Mouse (Mus musculus) embryonic facial prominence, embryonic 13.5 days (tissue): ENCODE data around the gene Nptn. TPM values are rescaled to one million over a fixed set of nuclear protein-coding genes. Genes with fewer than 3 reads are reported as not detected.

Experiments used
- ATAC-seq: fragments of 200-750 bp; cut with Nextera tagmentation; 2 replicates; pipeline ENCODE4 v1.8.0; 2017; ENCODE audit warnings: low read depth; ENCODE audit not compliant: insufficient number of reproducible peaks, insufficient read depth, low FRiP score, low TSS enrichment
- H3K27ac ChIP-seq: fragments of 300-500 bp; sonication (generic); 2 replicates; pipeline ENCODE4 v1.5.1; 2015; ENCODE audit warnings: moderate library complexity, mild to moderate bottlenecking, inconsistent platforms
- H3K27me3 ChIP-seq: fragments of 300-500 bp; sonication (generic); 2 replicates; pipeline ENCODE4 v1.6.1; 2015; ENCODE audit warnings: mild to moderate bottlenecking, inconsistent platforms
- H3K36me3 ChIP-seq: fragments of 300-500 bp; sonication (generic); 2 replicates; pipeline ENCODE4 v1.6.1; 2015; ENCODE audit warnings: mild to moderate bottlenecking, inconsistent platforms
- H3K4me1 ChIP-seq: fragments of 300-500 bp; sonication (generic); 2 replicates; pipeline ENCODE4 v1.6.1; 2015; ENCODE audit warnings: inconsistent platforms
- H3K4me2 ChIP-seq: fragments of 300-500 bp; sonication (generic); 2 replicates; pipeline ENCODE4 v1.6.1; 2015; ENCODE audit warnings: moderate library complexity, mild to moderate bottlenecking, inconsistent platforms
- H3K4me3 ChIP-seq: fragments of 300-500 bp; sonication (generic); 2 replicates; pipeline ENCODE4 v1.5.1; 2015; ENCODE audit warnings: mild to moderate bottlenecking, inconsistent platforms
- H3K9ac ChIP-seq: fragments of 300-500 bp; sonication (generic); 2 replicates; pipeline ENCODE4 v1.6.1; 2015; ENCODE audit warnings: mild to moderate bottlenecking, inconsistent platforms
- H3K9me3 ChIP-seq: fragments of 300-500 bp; sonication (generic); 2 replicates; pipeline ENCODE4 v1.6.1; 2016; ENCODE audit warnings: inconsistent platforms
- WGBS: fragments of 180-500 bp; shearing (Covaris S2); methylation state at CpG from one replicate; pipeline ENCODE4 v1.1.7; 2015; ENCODE audit warnings: mixed read lengths; 5-methylcytosine and 5-hydroxymethylcytosine counted together
- polyA plus RNA-seq: library from polyadenylated mRNA; unstranded; fragments of >200 nt; fragmentation: Nextera tagmentation; extraction: Ambion mirVana; gene quantifications from 2 replicates; pipeline ENCODE4 v1.2.1, GENCODE M21; 2015

The Nptn gene
- polyA plus RNA-seq, 1 experiment from 2014 or later, result 106 TPM

GRCm38 (mm10) chr9:58672474-58672873 is 90.4 kb downstream of the Nptn start:
- no peak overlapping the region for H3K27ac ChIP-seq

DNA sequence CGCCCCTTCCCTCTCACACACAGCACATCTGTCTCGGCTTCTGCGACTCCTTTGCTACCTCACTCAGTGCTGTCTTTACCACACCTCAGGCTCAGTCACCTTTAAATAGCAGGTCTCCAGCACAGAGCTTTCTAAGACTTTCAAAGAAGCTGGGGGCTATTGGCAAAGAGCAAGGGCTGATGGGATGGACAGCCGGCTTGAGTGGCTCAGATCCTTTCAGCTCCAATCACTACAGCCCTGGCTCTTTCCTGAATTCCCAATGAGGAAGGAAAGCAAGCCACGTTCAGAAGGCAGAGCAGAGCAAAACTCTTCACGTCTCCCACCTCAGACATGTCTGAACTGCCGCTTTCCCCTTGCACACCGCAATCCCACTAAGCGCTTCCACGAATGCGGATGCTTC is 92.7 kb downstream of the Nptn start:
- no peaks in the 10 kb centered on the region for H3K36me3 ChIP-seq
- no peaks in the 10 kb centered on the region for H3K27me3 ChIP-seq
- H3K4me1 ChIP-seq, result peaks cover 7% of the 10 kb centered on the region; the same call in 1 of the 2 replicates
- no peak for ATAC-seq
- H3K27ac ChIP-seq, result no peak overlapping the region
- H3K4me3 ChIP-seq, result no peak overlapping the region
- H3K9ac ChIP-seq, result no peak overlapping the region
- no peak overlapping the region for H3K4me2 ChIP-seq
- 71% methylated on average over 11 of the region's 11 CpGs for WGBS
- H3K9me3 ChIP-seq, result no peaks in the 10 kb centered on the region

More at GRCm38 (mm10) chr9:58672474-58672873, 90.4 kb downstream of the Nptn start:
- ATAC-seq, result no peak
- Histone ChIP-seq H3K27me3 (no peaks in the 10 kb centered on the region), H3K4me3 (no peak overlapping the region), H3K9me3 (no peaks in the 10 kb centered on the region), H3K4me2 (no peak overlapping the region), H3K4me1 (peaks cover 7% of the 10 kb centered on the region; the same call in 1 of the 2 replicates), H3K9ac (no peak overlapping the region), H3K36me3 (no peaks in the 10 kb centered on the region)
- 33% methylated on average over 4 of the region's 4 CpGs for WGBS

DNA sequence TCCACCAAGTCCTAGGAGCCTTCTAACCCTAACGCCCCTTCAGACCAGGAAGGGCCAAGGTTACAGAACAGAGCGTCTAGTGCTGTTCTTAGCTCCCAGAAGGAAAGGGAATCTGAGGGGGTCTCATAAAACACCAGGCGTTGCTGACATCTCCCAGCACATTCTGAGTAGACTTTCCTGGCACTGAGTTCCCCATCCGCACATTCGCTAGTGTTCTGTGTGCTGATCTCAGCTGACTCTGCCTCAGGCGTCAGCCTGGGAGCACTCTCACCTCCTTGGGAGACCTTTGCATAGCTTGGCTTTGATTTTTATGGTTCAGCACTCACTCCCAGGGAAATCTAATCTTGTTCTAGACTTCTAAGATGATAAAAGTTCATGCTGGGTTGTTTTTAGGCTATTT is 93.3 kb downstream of the Nptn start:
- no peak for ATAC-seq
- Histone ChIP-seq H3K36me3 (no peaks in the 10 kb centered on the region), H3K4me3 (no peak overlapping the region), H3K4me2 (no peak overlapping the region), H3K4me1 (peaks cover 7% of the 10 kb centered on the region; the same call in 1 of the 2 replicates), H3K27ac (no peak overlapping the region), H3K9ac (no peak overlapping the region), H3K27me3 (no peaks in the 10 kb centered on the region), H3K9me3 (no peaks in the 10 kb centered on the region)
- WGBS, result 65% methylated on average over 6 of the region's 6 CpGs

DNA sequence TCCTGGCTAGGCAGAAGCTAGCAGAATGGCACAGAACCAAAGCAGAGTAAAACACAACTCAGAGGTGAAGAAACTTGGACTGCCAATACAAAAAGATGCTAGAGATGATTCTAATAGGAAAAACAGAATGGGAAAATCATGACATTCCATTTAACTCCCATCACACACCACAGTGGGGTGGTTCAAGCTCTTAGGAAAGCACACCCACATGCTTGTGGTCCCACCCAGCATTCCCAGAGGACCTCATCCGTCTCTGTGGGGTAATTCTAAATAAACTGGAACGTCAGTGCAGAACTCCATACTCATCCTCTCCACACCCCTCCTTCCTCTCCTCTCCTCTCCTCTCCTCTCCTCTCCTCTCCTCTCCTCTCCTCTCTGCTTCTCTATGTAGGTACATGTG is 99.4 kb downstream of the Nptn start:
- WGBS, result 54% methylated on average over 2 of the region's 2 CpGs
- Histone ChIP-seq H3K27me3 (no peaks in the 10 kb centered on the region), H3K36me3 (no peaks in the 10 kb centered on the region), H3K4me1 (no peaks in the 10 kb centered on the region), H3K9me3 (no peaks in the 10 kb centered on the region), H3K27ac (no peak overlapping the region), H3K9ac (no peak overlapping the region), H3K4me2 (no peak overlapping the region), H3K4me3 (no peak overlapping the region)
- no peak for ATAC-seq

GRCm38 (mm10) chr9:58682106-58682505 is 100.1 kb downstream of the Nptn start:
- Histone ChIP-seq H3K9ac (no peak overlapping the region), H3K27ac (no peak overlapping the region), H3K4me1 (no peaks in the 10 kb centered on the region), H3K4me2 (no peak overlapping the region), H3K4me3 (no peak overlapping the region), H3K36me3 (no peaks in the 10 kb centered on the region), H3K27me3 (no peaks in the 10 kb centered on the region), H3K9me3 (no peaks in the 10 kb centered on the region)
- WGBS, result 76% methylated on average over 6 of the region's 6 CpGs
- ATAC-seq, result no peak

GRCm38 (mm10) chr9:58683372-58683771 is 101.3 kb downstream of the Nptn start:
- Histone ChIP-seq H3K4me1 (0 out of 2 replicates have a peak, but pooled peaks cover 3% of the 10 kb centered on the region), H3K9me3 (no peaks in the 10 kb centered on the region), H3K27me3 (no peaks in the 10 kb centered on the region), H3K36me3 (no peaks in the 10 kb centered on the region), H3K9ac (no peak overlapping the region), H3K4me2 (no peak overlapping the region), H3K27ac (no peak overlapping the region), H3K4me3 (no peak overlapping the region)
- ATAC-seq, result no peak
- 46% methylated on average over 6 of the region's 6 CpGs for WGBS

DNA sequence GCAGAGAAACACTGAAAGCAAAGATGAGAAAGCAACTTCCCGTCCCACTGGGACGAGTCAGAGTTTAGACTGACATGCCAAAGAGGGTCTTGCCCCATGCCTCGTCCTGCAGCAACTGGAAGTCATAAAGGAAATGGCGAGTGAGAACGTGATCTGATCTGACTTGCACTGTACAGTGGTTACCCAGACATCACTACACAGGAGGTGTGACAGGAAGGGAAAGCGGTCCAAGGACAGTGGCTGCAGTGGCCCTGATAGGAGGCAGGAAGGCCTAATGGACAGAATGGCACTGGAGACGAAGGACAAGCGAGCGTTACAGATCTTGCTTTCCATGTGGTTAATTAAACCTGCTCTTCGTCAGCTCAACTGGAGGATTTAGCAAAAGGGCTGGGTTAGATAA is 103.2 kb downstream of the Nptn start:
- Histone ChIP-seq H3K4me2 (no peak overlapping the region), H3K4me1 (0 out of 2 replicates have a peak, but pooled peaks cover 3% of the 10 kb centered on the region), H3K27ac (no peak overlapping the region), H3K9me3 (no peaks in the 10 kb centered on the region), H3K36me3 (no peaks in the 10 kb centered on the region), H3K27me3 (no peaks in the 10 kb centered on the region), H3K9ac (no peak overlapping the region), H3K4me3 (no peak overlapping the region)
- WGBS, result 80% methylated on average over 10 of the region's 10 CpGs
- no peak for ATAC-seq

DNA sequence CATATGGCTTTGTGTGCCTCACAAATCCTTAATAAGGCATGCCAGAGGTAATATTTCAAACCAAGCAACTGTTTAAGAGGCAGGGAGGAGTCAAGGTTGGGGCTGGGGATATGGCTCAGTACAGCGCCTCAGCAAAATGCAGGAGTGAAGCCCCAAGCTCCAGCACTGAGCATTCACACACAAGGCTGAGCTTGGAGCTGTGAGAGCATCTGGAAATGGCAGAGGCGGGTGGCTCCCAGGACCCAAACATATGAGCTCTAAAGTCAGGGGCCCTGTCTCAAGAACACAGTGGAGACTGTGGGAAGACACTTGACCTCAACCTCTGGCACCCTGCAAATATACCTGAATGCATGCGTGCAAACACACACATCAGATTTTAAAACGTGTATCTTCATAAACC is 106.0 kb downstream of the Nptn start:
- H3K9ac ChIP-seq, result no peak overlapping the region
- no peak overlapping the region for H3K27ac ChIP-seq
- H3K4me1 ChIP-seq, result 0 out of 2 replicates have a peak, but pooled peaks cover 3% of the 10 kb centered on the region
- no peaks in the 10 kb centered on the region for H3K27me3 ChIP-seq
- no peak overlapping the region for H3K4me2 ChIP-seq
- no peak overlapping the region for H3K4me3 ChIP-seq
- no peaks in the 10 kb centered on the region for H3K36me3 ChIP-seq
- WGBS, result 73% methylated on average over 4 of the region's 4 CpGs
- no peaks in the 10 kb centered on the region for H3K9me3 ChIP-seq
- no peak for ATAC-seq

- no peaks in the 10 kb centered on the region for H3K36me3 ChIP-seq
- no peak overlapping the region for H3K4me2 ChIP-seq
- 81% methylated on average over 4 of the region's 4 CpGs for WGBS
These were observed 108.7 kb downstream of the Nptn start for GRCm38 (mm10) chr9:58690701-58691100.

GRCm38 (mm10) chr9:58691471-58691870 is 109.4 kb downstream of the Nptn start:
- no peak for ATAC-seq
- 0 out of 2 replicates have a peak, but pooled peaks cover 3% of the 10 kb centered on the region for H3K9me3 ChIP-seq
- no peaks in the 10 kb centered on the region for H3K36me3 ChIP-seq
- no peak overlapping the region for H3K9ac ChIP-seq
- H3K4me2 ChIP-seq, result no peak overlapping the region
- H3K27ac ChIP-seq, result no peak overlapping the region
- H3K4me3 ChIP-seq, result no peak overlapping the region
- no peaks in the 10 kb centered on the region for H3K27me3 ChIP-seq
- 81% methylated on average over 7 of the region's 7 CpGs for WGBS
- 0 out of 2 replicates have a peak, but pooled peaks cover 3% of the 10 kb centered on the region for H3K4me1 ChIP-seq

More at GRCm38 (mm10) chr9:58690701-58691100, 108.7 kb downstream of the Nptn start:
- Histone ChIP-seq H3K9me3 (0 out of 2 replicates have a peak, but pooled peaks cover 3% of the 10 kb centered on the region), H3K27ac (no peak overlapping the region), H3K4me3 (no peak overlapping the region), H3K27me3 (no peaks in the 10 kb centered on the region), H3K4me1 (0 out of 2 replicates have a peak, but pooled peaks cover 3% of the 10 kb centered on the region), H3K9ac (no peak overlapping the region)
- ATAC-seq, result no peak

- Histone ChIP-seq H3K4me1 (peaks cover 12% of the 10 kb centered on the region), H3K9ac (no peak overlapping the region), H3K27me3 (no peaks in the 10 kb centered on the region), H3K4me2 (no peak overlapping the region), H3K4me3 (no peak overlapping the region), H3K36me3 (no peaks in the 10 kb centered on the region), H3K9me3 (0 out of 2 replicates have a peak, but pooled peaks cover 3% of the 10 kb centered on the region), H3K27ac (no peak overlapping the region)
- ATAC-seq, result no peak
- 94% methylated on average over 2 of the region's 2 CpGs for WGBS
These were observed 116.4 kb downstream of the Nptn start for GRCm38 (mm10) chr9:58698486-58698885.

DNA sequence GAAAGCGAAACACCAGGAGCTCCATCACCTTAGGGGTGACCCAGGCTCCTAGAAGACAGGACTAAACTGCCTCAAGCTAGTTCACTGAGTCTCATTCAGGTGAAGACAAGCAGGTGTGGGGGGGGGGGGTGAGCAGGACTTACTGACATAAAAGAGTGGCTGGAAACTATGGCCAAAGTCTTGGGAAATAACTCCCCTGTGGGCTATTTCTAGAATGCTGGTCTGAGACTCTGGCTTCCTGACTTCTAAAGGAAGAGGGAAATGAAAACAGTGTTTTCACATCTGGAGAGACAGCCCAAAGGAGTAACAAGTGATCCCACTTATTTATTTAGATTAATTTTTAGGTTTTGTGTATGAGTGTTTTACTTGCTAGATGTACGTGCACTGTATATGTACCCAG is 119.7 kb downstream of the Nptn start:
- no peak overlapping the region for H3K4me2 ChIP-seq
- no peak overlapping the region for H3K27ac ChIP-seq
- no peaks in the 10 kb centered on the region for H3K9me3 ChIP-seq
- H3K27me3 ChIP-seq, result no peaks in the 10 kb centered on the region
- WGBS, result 80% methylated on average over 2 of the region's 2 CpGs
- H3K9ac ChIP-seq, result no peak overlapping the region
- H3K4me3 ChIP-seq, result no peak overlapping the region
- no peaks in the 10 kb centered on the region for H3K36me3 ChIP-seq
- ATAC-seq, result no peak
- peaks cover 12% of the 10 kb centered on the region for H3K4me1 ChIP-seq
